Mouse (Mus musculus): ENCODE measurements around the gene Ip6k1. TPM values are rescaled to one million over a fixed set of nuclear protein-coding genes. Genes with fewer than 3 reads are reported as not detected.

The Ip6k1 gene
- total RNA-seq, 2 experiments from 2014 or later = 26.3 to 28.8 TPM

DNA sequence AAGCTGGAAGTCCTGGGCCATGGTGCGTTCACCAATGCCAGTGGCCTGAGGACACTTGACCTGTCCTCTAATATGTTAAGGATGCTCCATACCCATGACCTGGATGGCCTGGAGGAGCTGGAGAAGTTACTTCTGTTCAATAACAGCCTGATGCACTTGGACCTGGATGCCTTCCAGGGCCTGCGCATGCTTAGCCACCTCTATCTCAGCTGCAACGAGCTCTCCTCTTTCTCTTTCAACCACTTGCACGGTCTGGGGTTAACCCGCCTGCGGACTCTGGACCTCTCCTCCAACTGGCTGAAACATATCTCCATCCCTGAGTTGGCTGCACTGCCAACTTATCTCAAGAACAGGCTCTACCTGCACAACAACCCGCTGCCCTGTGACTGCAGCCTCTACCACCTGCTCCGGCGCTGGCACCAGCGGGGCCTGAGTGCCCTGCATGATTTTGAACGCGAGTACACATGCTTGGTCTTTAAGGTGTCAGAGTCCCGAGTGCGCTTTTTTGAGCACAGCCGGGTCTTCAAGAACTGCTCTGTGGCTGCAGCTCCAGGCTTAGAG is 51.4 kb downstream of the Ip6k1 start:
- intact Hi-C loops (cut with DNase I; ENCODE audit: low total_unique reads) = no loop called here

DNA sequence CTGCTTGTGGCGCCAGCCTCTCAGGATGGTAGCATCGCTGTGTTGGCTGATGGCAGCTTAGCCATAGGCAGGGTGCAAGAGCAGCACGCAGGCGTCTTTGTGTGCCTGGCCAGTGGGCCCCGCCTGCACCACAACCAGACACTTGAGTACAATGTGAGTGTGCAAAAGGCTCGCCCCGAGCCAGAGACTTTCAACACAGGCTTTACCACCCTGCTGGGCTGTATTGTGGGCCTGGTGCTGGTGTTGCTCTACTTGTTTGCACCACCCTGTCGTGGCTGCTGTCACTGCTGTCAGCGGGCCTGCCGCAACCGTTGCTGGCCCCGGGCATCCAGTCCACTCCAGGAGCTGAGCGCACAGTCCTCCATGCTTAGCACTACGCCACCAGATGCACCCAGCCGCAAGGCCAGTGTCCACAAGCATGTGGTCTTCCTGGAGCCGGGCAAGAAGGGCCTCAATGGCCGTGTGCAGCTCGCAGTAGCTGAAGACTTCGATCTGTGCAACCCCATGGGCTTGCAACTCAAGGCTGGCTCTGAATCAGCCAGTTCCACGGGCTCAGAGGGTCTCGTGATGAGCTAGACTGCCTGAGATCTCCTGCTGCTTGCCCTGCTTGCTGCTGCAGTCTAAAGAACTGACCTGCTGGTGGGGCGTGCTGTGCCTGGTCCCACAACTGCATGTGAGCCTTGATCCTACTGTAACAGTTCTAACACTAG is 52.2 kb downstream of the Ip6k1 start:
- no peak for DNase-seq

More for the DNA sequence above, 51.4 kb downstream of the Ip6k1 start:
- DNase-seq = no peak

DNA sequence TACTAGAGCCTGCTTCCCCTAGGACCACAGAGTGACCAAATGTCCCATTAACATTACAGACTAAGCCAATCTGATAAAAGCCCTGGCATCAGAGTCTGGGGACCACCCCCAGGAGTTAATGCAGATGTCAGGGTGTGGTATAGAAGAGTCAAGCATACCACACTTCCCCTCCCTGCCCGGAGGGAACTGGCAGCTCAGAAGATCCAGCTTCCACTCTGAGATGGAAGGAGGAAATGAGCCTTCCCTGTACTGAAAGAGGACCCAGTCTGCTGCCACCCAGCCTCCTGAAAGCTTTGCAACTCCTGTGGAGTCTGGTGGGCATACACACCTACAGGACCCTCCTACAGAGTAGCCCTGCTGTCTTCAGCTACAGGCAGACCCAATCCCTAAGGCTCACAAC is 52.8 kb downstream of the Ip6k1 start:
- intact Hi-C loops (cut with DNase I; ENCODE audit: low total_unique reads) = no loop called here
- no peak for DNase-seq

More for the DNA sequence above, 52.2 kb downstream of the Ip6k1 start:
- intact Hi-C loops (cut with DNase I; ENCODE audit: low total_unique reads) = no loop called here

DNA sequence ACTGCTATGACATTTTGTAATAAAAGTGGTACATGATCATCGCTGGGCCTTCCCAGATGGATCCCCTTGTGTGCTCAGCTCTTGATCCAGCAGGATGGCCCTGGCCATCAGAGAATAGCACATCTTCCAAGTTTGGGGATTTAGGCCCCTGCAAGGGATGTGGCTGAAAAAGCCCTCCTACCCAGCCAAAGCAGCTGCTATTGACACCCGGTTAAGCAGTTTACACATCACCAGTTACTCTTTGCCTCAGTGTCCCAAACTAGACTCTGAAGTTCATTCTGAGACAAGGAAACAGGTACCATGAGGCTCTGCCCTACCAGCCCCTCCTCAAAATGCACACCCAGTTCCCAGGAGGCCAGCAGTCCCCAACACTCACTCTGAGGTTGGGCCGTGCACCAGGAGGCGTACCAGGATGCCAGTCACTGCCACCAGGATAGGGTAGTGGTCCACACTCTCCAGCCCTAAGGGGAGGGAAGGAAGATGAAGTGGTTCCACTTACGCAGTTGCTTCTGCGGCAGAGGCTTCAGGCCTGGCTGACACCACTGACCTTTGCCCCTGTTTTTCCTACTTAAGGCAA is 53.4 kb downstream of the Ip6k1 start:
- no peak for DNase-seq
- intact Hi-C loops (cut with DNase I; ENCODE audit: low total_unique reads) = no loop called here

GRCm38 (mm10) chr9:108056361-108057261 is 54.3 kb downstream of the Ip6k1 start:
- no peak for DNase-seq
- intact Hi-C loops (cut with DNase I; ENCODE audit: low total_unique reads) = no loop called here

- peak; percentile 71 for DNase-seq
- intact Hi-C loops (cut with DNase I; ENCODE audit: low total_unique reads) = no loop called here
Observed at GRCm38 (mm10) chr9:108057262-108057562, 54.9 kb downstream of the Ip6k1 start.

GRCm38 (mm10) chr9:108058291-108058690 is 56.0 kb downstream of the Ip6k1 start:
- intact Hi-C loops (cut with DNase I; ENCODE audit: low total_unique reads) = no loop called here
- peak; percentile 12 for DNase-seq

- intact Hi-C loops (cut with DNase I; ENCODE audit: low total_unique reads) = loop anchor here (5.0 kb wide), 1 partner anchor 95 kb away; no protein-coding TSS in a partner anchor
- DNase-seq = no peak
Observed at GRCm38 (mm10) chr9:108062142-108062541, 59.8 kb downstream of the Ip6k1 start.

DNA sequence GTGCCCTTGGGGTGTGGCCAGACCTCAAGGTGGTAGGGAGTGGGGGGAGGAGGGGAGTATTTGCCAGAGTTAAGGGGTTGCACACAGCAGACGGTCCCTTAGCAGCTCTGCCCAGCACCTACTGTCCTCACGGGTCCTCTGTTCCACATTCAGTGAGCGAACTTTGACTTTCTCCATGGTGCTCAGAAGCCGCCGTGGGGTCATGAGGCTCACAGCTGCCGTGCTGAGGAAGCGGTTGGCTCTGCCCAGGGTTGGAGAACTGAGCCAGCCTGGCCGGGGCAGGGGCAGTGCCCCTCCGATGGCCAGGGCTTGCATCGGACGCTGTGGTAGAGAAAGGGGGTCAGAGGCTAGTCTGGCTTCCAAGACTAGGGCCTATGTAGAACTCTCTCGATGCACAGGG is 61.1 kb downstream of the Ip6k1 start:
- intact Hi-C loops (cut with DNase I; ENCODE audit: low total_unique reads) = loop anchor here (5.0 kb wide), 1 partner anchor 96 kb away; no protein-coding TSS in a partner anchor

GRCm38 (mm10) chr9:108065491-108066011 is 63.2 kb downstream of the Ip6k1 start:
- intact Hi-C loops (cut with DNase I; ENCODE audit: low total_unique reads) = loop anchor here (5.0 kb wide), 1 partner anchor 163 kb away; no protein-coding TSS in a partner anchor
- DNase-seq = peak; percentile 71

More for the DNA sequence above, 61.1 kb downstream of the Ip6k1 start:
- DNase-seq = no peak

GRCm38 (mm10) chr9:108067199-108067598 is 64.9 kb downstream of the Ip6k1 start:
- no peak for DNase-seq
- intact Hi-C loops (cut with DNase I; ENCODE audit: low total_unique reads) = loop anchor here (5.0 kb wide), 1 partner anchor 165 kb away; no protein-coding TSS in a partner anchor

DNA sequence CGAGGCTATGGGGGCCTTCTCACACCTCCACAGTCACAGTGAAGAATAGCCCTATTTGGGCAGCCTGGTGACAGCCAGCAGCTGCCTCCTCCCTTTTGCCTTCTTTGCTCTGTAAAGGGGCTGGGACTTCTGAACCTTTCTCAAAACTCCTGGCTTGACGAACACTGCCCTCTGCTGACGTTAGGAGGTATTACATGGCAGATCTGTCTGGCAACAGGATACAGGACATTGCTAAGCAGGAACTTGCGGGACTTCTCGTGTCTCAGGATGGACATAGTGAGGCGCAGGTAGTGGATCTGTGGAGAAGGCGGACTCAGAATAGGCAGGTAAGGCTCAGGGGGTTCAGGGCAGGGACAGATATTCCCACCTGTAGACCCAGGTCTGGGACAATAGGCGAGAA is 65.6 kb downstream of the Ip6k1 start:
- intact Hi-C loops (cut with DNase I; ENCODE audit: low total_unique reads) = loop anchor here (5.0 kb wide), 1 partner anchor 166 kb away; no protein-coding TSS in a partner anchor
- DNase-seq = peak; percentile 78

- intact Hi-C loops (cut with DNase I; ENCODE audit: low total_unique reads) = loop anchor here (5.0 kb wide), 1 partner anchor 167 kb away; no protein-coding TSS in a partner anchor
- no peak for DNase-seq
Observed at GRCm38 (mm10) chr9:108069007-108069406, 66.7 kb downstream of the Ip6k1 start.

DNA sequence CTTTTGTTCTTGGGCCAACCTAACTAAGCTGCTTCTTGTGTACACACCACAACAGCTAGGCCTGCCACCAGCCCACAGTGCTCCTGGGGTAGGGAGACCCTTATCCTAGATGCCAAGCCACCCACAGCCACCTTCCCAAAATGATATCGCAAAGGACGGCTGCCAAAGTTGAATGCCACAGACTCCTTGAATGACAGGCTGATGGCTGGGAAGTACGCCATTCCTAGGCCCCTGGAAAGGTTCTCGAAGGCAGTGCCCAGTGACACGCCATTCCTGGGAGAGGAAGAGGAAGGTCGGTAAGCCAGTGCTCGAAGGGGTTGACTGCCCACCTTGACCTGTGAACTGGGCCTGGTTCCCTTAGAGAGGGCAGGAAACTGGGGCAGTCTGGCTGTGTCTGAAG is 67.2 kb downstream of the Ip6k1 start:
- no peak for DNase-seq
- intact Hi-C loops (cut with DNase I; ENCODE audit: low total_unique reads) = loop anchor here (5.0 kb wide), 1 partner anchor 167 kb away; no protein-coding TSS in a partner anchor

DNA sequence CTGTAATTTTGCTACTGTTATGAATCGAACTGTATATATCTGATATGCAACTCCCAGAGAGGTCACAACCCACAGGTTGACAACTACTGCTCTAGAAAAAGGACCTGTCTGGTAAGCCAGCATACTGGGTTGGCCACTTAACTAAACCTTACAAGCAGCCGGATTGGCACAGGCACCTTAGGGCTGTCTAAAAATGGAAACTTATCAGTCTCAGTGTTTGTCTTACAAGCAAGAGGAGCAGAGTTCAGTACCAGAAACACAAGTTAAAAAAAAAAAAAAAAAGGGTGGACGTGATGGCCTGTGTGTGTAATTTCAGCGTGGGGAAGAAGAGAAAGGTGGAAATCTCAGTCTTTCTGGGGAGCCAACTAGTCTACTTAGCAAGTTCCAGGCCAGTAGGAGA is 69.5 kb downstream of the Ip6k1 start:
- no peak for DNase-seq
- intact Hi-C loops (cut with DNase I; ENCODE audit: low total_unique reads) = no loop called here

- no peak for DNase-seq
- intact Hi-C loops (cut with DNase I; ENCODE audit: low total_unique reads) = no loop called here
Observed at GRCm38 (mm10) chr9:108072481-108072924, 70.2 kb downstream of the Ip6k1 start.

GRCm38 (mm10) chr9:108073141-108073930 is 71.0 kb downstream of the Ip6k1 start:
- DNase-seq = no peak
- intact Hi-C loops (cut with DNase I; ENCODE audit: low total_unique reads) = no loop called here

- intact Hi-C loops (cut with DNase I; ENCODE audit: low total_unique reads) = no loop called here
- no peak for DNase-seq
Observed at GRCm38 (mm10) chr9:108080168-108080567, 77.9 kb downstream of the Ip6k1 start, which contains the start of gene Mst1. Gene Mst1, plus strand, starts transcription at chr9:108080436.

GRCm38 (mm10) chr9:108082549-108082948 is 80.2 kb downstream of the Ip6k1 start:
- no peak for DNase-seq
- intact Hi-C loops (cut with DNase I; ENCODE audit: low total_unique reads) = no loop called here
